Mouse (Mus musculus): ENCODE results near the gene D10Wsu102e.
A peak's percentile ranks its signal among the peaks of the same experiment; 100 is the strongest.
"Not testable (repeated sequence)": the region's sequence is repeated elsewhere in the genome, so short reads cannot be mapped to it uniquely, and the experiment has no call there.

Gene D10Wsu102e

DNA sequence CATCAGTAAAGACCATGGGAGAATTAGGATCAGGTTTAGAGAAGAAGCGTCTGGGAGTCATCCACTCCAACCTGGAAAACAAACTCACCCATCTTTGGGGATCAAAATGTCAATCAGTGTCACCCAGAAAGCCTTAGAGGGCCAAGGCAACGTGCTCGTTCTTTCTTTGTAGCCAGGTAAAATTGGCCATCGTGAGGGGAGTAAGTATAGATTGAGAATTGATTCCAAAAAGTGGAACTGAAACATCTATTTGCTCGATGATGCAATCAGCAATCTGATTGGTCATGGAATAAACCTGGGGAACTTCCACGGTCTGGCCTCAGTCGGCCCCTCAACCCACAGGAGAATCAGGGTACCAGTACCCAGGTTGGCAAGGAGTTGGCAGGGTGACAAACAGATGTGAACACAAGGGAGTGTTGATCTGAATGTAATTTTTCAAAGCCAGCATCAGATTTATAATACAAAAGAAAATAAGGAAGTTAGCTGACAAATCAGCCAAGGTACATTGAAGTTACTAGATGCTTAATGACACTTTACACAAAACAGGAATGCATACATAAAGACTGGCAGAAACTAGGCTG lies 25.4 kb downstream of the D10Wsu102e start:
- no peak for DNase-seq (ENCODE audit: low read depth, low spot score)

DNA sequence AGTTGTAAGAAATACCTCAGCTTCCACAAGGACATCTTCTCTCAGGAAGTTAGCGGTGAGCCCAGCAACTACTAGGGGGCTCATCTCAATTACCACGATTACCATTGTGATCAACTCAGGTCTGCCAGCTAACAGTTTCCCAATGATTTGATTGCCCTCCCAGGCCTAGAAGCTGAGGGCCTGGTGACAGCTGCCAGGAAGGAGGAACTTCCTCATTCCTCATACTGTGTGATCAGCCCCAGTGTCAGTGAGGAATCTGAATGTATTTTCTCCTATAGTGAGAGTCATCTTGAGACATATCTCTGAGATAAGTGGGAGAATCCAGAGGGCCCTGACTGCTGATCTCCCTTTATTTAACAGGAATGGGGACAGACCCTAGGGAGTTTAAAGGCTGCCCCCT lies 37.3 kb downstream of the D10Wsu102e start:
- DNase-seq (ENCODE audit: low read depth, low spot score): no peak

GRCm38 (mm10) chr10:83400896-83401295 lies 40.9 kb downstream of the D10Wsu102e start:
- DNase-seq (ENCODE audit: low read depth, low spot score): not testable (repeated sequence)

GRCm38 (mm10) chr10:83405031-83405430 lies 45.0 kb downstream of the D10Wsu102e start:
- no peak for DNase-seq (ENCODE audit: low read depth, low spot score)

- no peak for DNase-seq (ENCODE audit: low read depth, low spot score)
Measured at GRCm38 (mm10) chr10:83405711-83406110, 45.7 kb downstream of the D10Wsu102e start.

- no peak for DNase-seq (ENCODE audit: low read depth, low spot score)
Measured at GRCm38 (mm10) chr10:83407141-83407540, 47.1 kb downstream of the D10Wsu102e start.

DNA sequence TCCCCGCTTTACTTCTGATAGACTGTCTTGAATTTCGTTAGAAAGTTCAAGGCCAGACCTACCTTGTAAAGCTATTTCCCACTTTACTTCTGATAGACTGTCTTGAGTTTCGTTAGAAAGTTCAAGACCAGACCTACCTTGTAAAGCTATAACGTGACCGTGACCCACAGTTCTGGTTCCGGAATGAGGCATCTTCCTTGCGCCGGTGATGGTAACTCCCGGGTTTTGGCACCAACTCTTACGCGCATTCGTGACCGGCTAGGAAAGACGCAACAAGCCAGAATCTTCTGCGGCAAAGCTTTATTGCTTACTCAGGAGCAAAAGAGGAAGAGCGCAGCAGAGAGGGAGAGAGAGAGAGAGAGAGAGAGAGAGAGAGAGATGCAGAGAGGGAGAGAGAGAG lies 58.4 kb downstream of the D10Wsu102e start:
- peak; percentile 52 for DNase-seq (ENCODE audit: low read depth, low spot score)

DNA sequence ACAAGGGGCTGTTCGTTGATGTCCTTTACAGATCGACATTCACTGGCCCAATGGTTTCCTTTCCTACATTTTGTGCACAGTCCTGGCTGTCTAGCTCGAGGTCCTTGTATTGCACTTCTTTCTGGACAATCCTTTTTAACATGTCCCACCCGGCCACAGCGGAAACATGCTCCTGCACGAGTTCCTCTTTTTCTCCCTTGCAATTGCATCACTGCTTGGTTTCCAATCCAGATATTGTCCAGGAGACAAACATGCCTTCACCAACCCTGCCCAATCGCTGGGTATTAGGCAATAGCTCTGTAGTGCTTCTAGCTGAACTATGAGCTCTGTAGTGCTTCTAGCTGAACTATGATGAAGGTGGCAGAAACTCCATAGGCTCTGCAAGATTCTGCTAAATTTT lies 88.6 kb downstream of the D10Wsu102e start:
- no peak for DNase-seq (ENCODE audit: low read depth, low spot score)

DNA sequence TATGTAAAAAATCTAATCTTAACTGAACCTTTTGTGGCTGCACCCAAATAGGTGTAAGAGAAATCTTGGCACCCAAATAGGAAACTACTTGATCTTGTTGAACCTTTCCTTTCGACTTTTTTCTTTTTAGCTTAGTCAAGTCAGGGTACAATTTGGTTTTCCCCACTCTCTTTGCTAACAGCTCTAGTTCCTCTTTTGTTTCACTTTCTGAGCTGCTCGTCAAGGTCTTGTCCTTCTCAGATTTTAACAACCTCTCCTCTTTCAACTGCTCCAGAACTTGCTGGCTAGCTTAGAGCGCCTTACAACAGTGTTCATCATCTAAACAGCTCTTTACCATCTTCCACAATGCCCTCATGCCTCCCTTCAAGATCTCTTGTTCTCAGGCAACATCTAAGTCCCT lies 97.5 kb downstream of the D10Wsu102e start:
- DNase-seq (ENCODE audit: low read depth, low spot score): no peak

DNA sequence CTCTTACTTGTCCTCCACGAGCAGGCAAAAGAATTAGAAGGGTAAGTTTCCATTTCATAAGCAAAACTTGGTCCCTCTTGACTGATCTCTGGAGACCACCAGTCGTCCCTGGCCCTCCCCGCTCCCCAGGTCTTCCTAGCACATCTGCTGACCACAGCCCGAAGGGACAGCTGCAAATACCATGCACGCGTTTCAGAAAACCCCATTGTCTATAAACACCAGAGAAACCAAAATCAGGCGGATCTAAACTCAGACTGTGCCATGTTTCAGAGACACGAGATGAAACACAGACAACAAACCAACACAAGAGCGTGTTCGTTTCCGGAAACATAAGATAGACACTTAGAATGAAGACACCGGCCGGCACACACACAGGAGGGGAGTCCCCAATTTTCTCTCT lies 115.2 kb downstream of the D10Wsu102e start:
- DNase-seq (ENCODE audit: low read depth, low spot score): no peak

- DNase-seq (ENCODE audit: low read depth, low spot score): no peak
Measured at GRCm38 (mm10) chr10:83477286-83477685, 117.3 kb downstream of the D10Wsu102e start.

GRCm38 (mm10) chr10:83490506-83490905 lies 130.5 kb downstream of the D10Wsu102e start:
- DNase-seq (ENCODE audit: low read depth, low spot score): no peak

- no peak for DNase-seq (ENCODE audit: low read depth, low spot score)
Measured at GRCm38 (mm10) chr10:83497321-83497720, 137.3 kb downstream of the D10Wsu102e start.

DNA sequence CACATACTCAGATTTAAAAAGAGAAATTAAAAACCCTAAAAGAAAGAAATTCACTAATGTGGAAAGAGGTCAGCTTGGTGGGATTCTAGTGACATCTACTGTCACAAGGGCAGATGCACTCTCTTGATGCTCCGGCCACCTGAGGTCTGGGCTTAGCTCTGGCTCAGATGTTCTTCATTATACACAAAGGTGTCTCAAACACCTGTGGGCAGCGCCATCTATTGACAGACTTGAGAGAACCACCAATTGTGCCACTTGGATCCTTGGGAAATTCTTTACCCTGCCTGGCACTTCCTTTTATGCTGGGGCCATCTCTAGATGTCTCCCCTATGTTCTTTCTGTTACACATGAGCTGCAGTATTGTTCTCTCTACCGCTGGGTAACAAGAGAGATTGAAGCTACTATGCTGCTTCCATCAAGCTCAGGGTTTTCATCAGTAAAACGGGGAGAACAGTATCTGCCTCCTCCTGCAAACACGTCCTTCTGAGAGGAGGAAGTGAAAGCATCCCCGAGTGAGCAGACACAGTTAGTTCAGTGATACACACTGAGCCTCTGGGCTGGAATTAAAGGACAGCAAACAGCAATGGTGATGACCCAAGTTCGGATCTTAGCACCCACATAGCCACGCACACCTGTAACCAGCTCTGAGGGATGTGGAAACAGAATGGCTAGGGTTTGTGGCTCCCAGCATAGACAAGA lies 149.1 kb downstream of the D10Wsu102e start:
- peak; percentile 78 for DNase-seq (ENCODE audit: low read depth, low spot score)

DNA sequence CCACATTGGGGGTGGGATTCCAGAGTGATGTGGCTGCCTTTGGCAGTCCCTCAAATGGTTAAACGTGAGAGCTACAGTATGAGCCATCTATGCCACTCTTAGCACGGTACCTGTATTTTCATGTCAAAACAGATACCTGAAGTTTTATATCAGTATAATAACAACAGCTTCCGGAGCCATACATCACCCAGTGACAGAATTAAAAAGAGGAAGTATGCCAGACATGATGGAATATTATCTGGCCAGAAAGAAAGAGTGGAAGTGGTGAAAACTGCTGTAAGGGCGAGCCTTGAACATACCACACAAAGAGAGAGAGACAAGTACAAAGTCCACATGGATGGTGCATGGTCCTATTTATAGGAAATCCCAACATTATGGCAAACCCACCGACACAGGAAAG lies 151.3 kb downstream of the D10Wsu102e start:
- no peak for DNase-seq (ENCODE audit: low read depth, low spot score)

GRCm38 (mm10) chr10:83513736-83514135 lies 153.7 kb downstream of the D10Wsu102e start:
- peak; percentile 52 for DNase-seq (ENCODE audit: low read depth, low spot score)

GRCm38 (mm10) chr10:83520990-83521389 lies 161.0 kb downstream of the D10Wsu102e start:
- peak; percentile 65 for DNase-seq (ENCODE audit: low read depth, low spot score)

DNA sequence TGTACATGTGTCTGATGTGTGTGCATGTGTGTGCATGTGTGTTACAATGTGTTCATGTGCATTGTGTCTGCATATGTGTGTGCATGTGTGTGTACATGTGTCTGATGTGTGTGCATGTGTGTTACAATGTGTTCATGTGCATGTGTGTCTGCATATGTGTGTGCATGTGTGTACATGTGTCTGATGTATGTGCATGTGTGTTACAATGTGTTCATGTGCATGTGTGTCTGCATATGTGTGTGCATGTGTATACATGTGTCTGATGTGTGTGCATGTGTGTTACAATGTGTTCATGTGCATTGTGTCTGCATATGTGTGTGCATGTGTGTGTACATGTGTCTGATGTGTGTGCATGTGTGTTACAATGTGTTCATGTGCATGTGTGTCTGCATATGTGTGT lies 164.2 kb downstream of the D10Wsu102e start:
- not testable (repeated sequence) for DNase-seq (ENCODE audit: low read depth, low spot score)

DNA sequence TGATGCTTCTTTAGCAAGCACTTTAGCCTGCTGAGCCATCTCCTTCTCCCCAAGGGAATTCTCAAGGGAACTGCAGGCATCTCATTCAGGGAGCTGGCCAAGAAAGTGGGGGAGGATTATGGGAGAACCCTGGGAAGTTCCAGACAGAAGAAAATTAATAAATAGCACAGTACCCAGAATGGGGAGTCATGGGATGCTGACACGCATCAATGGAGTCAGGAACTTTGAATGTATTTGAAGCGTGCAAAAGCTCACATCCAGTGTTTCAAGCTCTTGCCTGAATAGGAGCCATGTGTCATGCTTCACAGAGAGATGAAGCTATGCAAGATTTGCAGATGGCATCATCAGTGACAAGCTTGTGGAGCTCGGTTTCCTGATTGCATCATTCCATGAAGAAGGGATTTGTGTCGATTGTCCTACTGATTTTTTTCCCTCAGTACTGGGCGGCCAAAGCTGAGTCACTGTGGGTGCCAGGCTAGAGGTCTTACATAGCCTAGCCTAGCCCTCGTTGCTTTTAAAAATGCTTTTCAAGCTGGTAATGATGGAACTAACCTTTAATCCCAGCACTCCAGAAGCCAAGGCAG lies 170.5 kb downstream of the D10Wsu102e start:
- no peak for DNase-seq (ENCODE audit: low read depth, low spot score)

- DNase-seq (ENCODE audit: low read depth, low spot score): no peak
Measured at GRCm38 (mm10) chr10:83533258-83533909, 173.4 kb downstream of the D10Wsu102e start.

- peak; percentile 87 for DNase-seq (ENCODE audit: low read depth, low spot score)
Measured at GRCm38 (mm10) chr10:83533910-83534283, 173.9 kb downstream of the D10Wsu102e start, which contains the start of gene Aldh1l2. Gene Aldh1l2 (minus strand): TSS chr10:83534140.

DNA sequence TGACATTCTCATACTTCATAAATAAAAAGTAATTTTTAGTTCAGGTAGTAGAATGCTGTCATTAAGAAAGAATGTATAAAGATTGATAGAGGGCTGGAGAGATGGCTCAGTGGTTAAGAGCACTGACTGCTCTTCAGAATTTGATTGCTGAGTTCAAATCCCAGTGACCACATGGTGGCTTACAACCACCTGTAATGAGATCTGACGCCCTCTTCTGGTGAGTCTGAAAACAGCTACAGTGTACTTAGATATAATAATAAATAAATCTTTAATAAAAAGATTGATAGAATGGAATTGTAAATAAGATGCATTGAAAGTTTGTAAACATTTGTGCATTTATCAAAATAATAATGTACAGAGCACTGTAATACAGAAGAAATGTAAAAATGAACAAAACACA lies 176.4 kb downstream of the D10Wsu102e start:
- no peak for DNase-seq (ENCODE audit: low read depth, low spot score)
